ENCODE assay signal across 23 mouse cellular contexts in the genomic region with DNA sequence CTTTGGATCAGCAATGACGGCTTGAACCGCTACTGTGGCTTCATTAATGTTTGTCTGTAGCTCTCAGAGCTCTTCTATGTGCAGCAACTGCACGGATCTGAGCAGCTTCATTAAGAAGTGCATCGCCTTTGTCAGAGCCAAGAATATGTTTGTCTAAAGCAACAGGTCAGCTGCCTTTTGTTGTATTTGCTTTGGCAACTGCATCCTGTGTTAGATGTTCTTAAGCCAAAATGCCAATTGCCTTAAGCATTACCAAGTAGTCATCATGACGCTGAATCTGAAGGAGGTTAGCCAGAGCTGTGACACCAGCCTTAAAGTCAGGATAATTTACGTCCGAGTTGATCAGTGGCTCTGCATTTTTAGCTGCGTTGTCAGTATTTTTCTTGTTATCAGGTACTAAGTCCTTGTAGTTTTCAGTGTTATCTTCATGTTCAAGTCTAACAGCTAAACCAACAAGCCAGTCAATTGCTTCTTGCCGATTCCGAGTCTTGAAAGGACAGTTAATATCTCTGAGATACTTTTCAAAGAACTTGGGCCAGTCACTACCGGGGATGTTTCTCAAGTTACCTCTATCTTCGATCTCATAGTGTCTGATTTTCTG. TPM values are rescaled to one million over a fixed set of nuclear protein-coding genes. Genes with fewer than 3 reads are reported as not detected.
DNase-seq lines count a peak whose midpoint lies in the region; ATAC-seq and TF ChIP-seq lines count a peak whose summit lies in the region.
"Had no signal": no experiment of that assay in that cellular context is flagged by ENCODE, and none has a peak within 500 bp of the region (broad histone marks: within the 10 kb centered on the region; RNA-seq: fewer than 3 reads in every experiment).

No protein-coding gene starts in this region.

- no peaks in the 10 kb centered on the region for H3K27me3 ChIP-seq in heart, embryonic 10.5 days (ENCODE audit: insufficient read depth, poor library complexity, severe bottlenecking)
- H3K27me3 ChIP-seq in heart, embryonic 11.5 days (ENCODE audit: control insufficient read depth, insufficient read depth, low read length), result no peaks in the 10 kb centered on the region
- H3K27me3 ChIP-seq in liver, postnatal 0 days (ENCODE audit: insufficient read depth, low read length), result no peaks in the 10 kb centered on the region
- no peaks in the 10 kb centered on the region for H3K27me3 ChIP-seq in thymus, adult 2 months (ENCODE audit: control insufficient read depth, insufficient read depth, low read length)
- H3K27me3 ChIP-seq: embryonic facial prominence, embryonic 13.5 days; hindbrain, embryonic 12.5 days; limb, embryonic 12.5 days; midbrain, embryonic 15.5 days; neural tube, embryonic 15.5 days had no signal

- peaks cover 22% of the 10 kb centered on the region for H3K36me3 ChIP-seq in heart, embryonic 10.5 days
- H3K36me3 ChIP-seq in heart, embryonic 11.5 days (ENCODE audit: control insufficient read depth, insufficient read depth, low read length), result peaks cover 3% of the 10 kb centered on the region; the same call in 1 of the 2 replicates
- peaks cover 37% of the 10 kb centered on the region for H3K36me3 ChIP-seq in liver, postnatal 0 days (replicated peaks; ENCODE audit: insufficient read depth, low read length)
- H3K36me3 ChIP-seq in thymus, adult 2 months (ENCODE audit: control insufficient read depth, insufficient read depth, low read length), result peaks cover 16% of the 10 kb centered on the region
- H3K36me3 ChIP-seq: midbrain, embryonic 15.5 days; neural tube, embryonic 15.5 days had no signal

- TF ChIP-seq CTCF in liver, postnatal 0 days (IDR thresholded peaks at IDR 0.05; ENCODE audit: low read depth), result no peak
- no peak for TF ChIP-seq CTCF in thymus, adult 2 months (IDR thresholded peaks at IDR 0.05; ENCODE audit: borderline replicate concordance, control insufficient read depth, extremely low read depth, insufficient read depth, low read length, poor library complexity)

- H3K9ac ChIP-seq in heart, embryonic 11.5 days (ENCODE audit: low read depth, low read length), result no peak overlapping the region
- no peak overlapping the region for H3K9ac ChIP-seq in liver, postnatal 0 days (replicated peaks)
- H3K9ac ChIP-seq: embryonic facial prominence, embryonic 13.5 days; hindbrain, embryonic 12.5 days; limb, embryonic 12.5 days; midbrain, embryonic 15.5 days; neural tube, embryonic 15.5 days had no signal

- peak; percentile 83 for TF ChIP-seq EP300 in liver, postnatal 0 days (IDR thresholded peaks at IDR 0.05; ENCODE audit: low read depth)

- H3K4me1 ChIP-seq in heart, embryonic 10.5 days, result no peaks in the 10 kb centered on the region
- H3K4me1 ChIP-seq in heart, embryonic 11.5 days (ENCODE audit: control insufficient read depth, insufficient read depth, low read length), result no peaks in the 10 kb centered on the region; the same call in 1 of the 2 replicates
- 0 out of 2 replicates have a peak, but pooled peaks cover 2% of the 10 kb centered on the region for H3K4me1 ChIP-seq in liver, postnatal 0 days (ENCODE audit: insufficient read depth)
- H3K4me1 ChIP-seq in thymus, adult 2 months (replicated peaks; ENCODE audit: control insufficient read depth, insufficient read depth, low read length), result peaks cover 6% of the 10 kb centered on the region
- H3K4me1 ChIP-seq: embryonic facial prominence, embryonic 13.5 days; hindbrain, embryonic 12.5 days; limb, embryonic 12.5 days; midbrain, embryonic 15.5 days; neural tube, embryonic 15.5 days had no signal

- WGBS in heart, embryonic 10.5 days, result 69% methylated on average over 12 of the region's 12 CpGs
- WGBS in heart, embryonic 11.5 days (ENCODE audit: insufficient replicate concordance), result 71% methylated on average over 12 of the region's 12 CpGs
- WGBS in liver, postnatal 0 days (ENCODE audit: insufficient replicate concordance), result 51% methylated on average over 12 of the region's 12 CpGs
- WGBS in thymus, adult 2 months, result 92% methylated on average over 12 of the region's 12 CpGs

- no peak overlapping the region for H3K4me3 ChIP-seq in heart, embryonic 10.5 days
- no peak overlapping the region for H3K4me3 ChIP-seq in heart, embryonic 11.5 days (ENCODE audit: low read depth, low read length)
- H3K4me3 ChIP-seq in liver, postnatal 0 days (ENCODE audit: low read depth, low read length), result no peak overlapping the region
- no peak overlapping the region for H3K4me3 ChIP-seq in thymus, adult 2 months (ENCODE audit: control insufficient read depth, insufficient read depth, low read length)
- H3K4me3 ChIP-seq: embryonic facial prominence, embryonic 13.5 days; hindbrain, embryonic 12.5 days; left cerebral cortex, adult 2 months; limb, embryonic 12.5 days; midbrain, embryonic 15.5 days; neural tube, embryonic 15.5 days had no signal

- no peak overlapping the region for H3K4me2 ChIP-seq in heart, embryonic 11.5 days
- H3K4me2 ChIP-seq in liver, postnatal 0 days (ENCODE audit: low read depth, low read length), result 0 out of 2 replicates have a peak overlapping the region, but pooled peaks have one; percentile 10
- H3K4me2 ChIP-seq: embryonic facial prominence, embryonic 13.5 days; hindbrain, embryonic 12.5 days; limb, embryonic 12.5 days; midbrain, embryonic 15.5 days; neural tube, embryonic 15.5 days had no signal

- no peak overlapping the region for H3K27ac ChIP-seq in heart, embryonic 10.5 days
- H3K27ac ChIP-seq in heart, embryonic 11.5 days (ENCODE audit: low read depth, low read length), result no peak overlapping the region
- H3K27ac ChIP-seq in liver, postnatal 0 days (ENCODE audit: low read depth), result no peak overlapping the region
- no peak overlapping the region for H3K27ac ChIP-seq in thymus, adult 2 months (ENCODE audit: control insufficient read depth, insufficient read depth, low read length)
- H3K27ac ChIP-seq: embryonic facial prominence, embryonic 13.5 days; hindbrain, embryonic 12.5 days; left cerebral cortex, adult 2 months; limb, embryonic 12.5 days; midbrain, embryonic 15.5 days; neural tube, embryonic 15.5 days had no signal

- ATAC-seq in heart, embryonic 11.5 days (replicated peaks; ENCODE audit: insufficient number of reproducible peaks, low FRiP score, low TSS enrichment), result no peak
- peak; percentile 16 to 18; a peak in 1 of 4 replicates for ATAC-seq in hematopoietic stem cell, adult 5-6 weeks (replicated peaks in 1 of 2; ENCODE audit: insufficient read depth in 1 of 2, low FRiP score in 2 of 2, low TSS enrichment in 1 of 2, low read depth in 1 of 2, poor library complexity in 2 of 2, severe bottlenecking in 2 of 2)
- ATAC-seq in liver, postnatal 0 days, result peak; percentile 36
- ATAC-seq: forebrain, embryonic 16.5 days; midbrain, embryonic 15.5 days had no signal

- peak; percentile 46 for DNase-seq in heart, embryonic 10.5 days (ENCODE audit: low spot score)
- peak; percentile 35 for DNase-seq in ZHBTc4 (ENCODE audit: low read depth, low spot score)
- no peak for DNase-seq in liver, postnatal 0 days
- no peak for DNase-seq in thymus, postnatal 0 days (ENCODE audit: low spot score)
- DNase-seq in thymus, adult 2 months, result no peak
- DNase-seq in thymus, adult 18-20 months, result no peak
- DNase-seq: adrenal gland, adult 8-10 months; cerebellum, adult 11 months; cerebellum, postnatal 10 days; gastrocnemius, postnatal 36 days; heart, postnatal 10 days; kidney, postnatal 4 days; layer of hippocampus, adult 9-11 months; thymus, postnatal 4 days had no signal

- TF ChIP-seq POLR2A in thymus, adult 2 months (IDR thresholded peaks at IDR 0.05; ENCODE audit: control insufficient read depth, extremely low read depth, insufficient read depth, low read length, poor library complexity), result no peak

- no peaks in the 10 kb centered on the region for H3K9me3 ChIP-seq in heart, embryonic 10.5 days
- no peaks in the 10 kb centered on the region for H3K9me3 ChIP-seq in heart, embryonic 11.5 days (replicated peaks; ENCODE audit: control insufficient read depth, low read length)
- no peaks in the 10 kb centered on the region for H3K9me3 ChIP-seq in liver, postnatal 0 days (ENCODE audit: low read length)
- H3K9me3 ChIP-seq: embryonic facial prominence, embryonic 13.5 days; hindbrain, embryonic 12.5 days; limb, embryonic 12.5 days; midbrain, embryonic 15.5 days; neural tube, embryonic 15.5 days had no signal

RNA-seq across cellular contexts. Expression of a gene that starts 8.6 kb away (rescaled TPM):
- 284 and 384 TPM in 2 replicates for polyA plus RNA-seq in heart, embryonic 10.5 days (2016; fragmentation: Nextera tagmentation; extraction: Ambion mirVana)
- 288 and 289 TPM in 2 replicates for polyA plus RNA-seq in heart, embryonic 11.5 days (2014; fragmentation: Nextera tagmentation; extraction: Ambion mirVana)
- total RNA-seq in hematopoietic stem cell, adult 5-6 weeks (2017), result 367 and 434 TPM in 2 replicates
- polyA plus RNA-seq in liver, postnatal 0 days (2015; fragmentation: Nextera tagmentation; extraction: Ambion mirVana), result 323 and 339 TPM in 2 replicates
- 841 and 1,050 TPM in 2 replicates for polyA plus RNA-seq in thymus, postnatal 0 days (2015; fragmentation: Nextera tagmentation; extraction: Ambion mirVana)
- polyA plus RNA-seq in thymus, adult 2 months (2012; rRNA removed), result 64.0 and 93.8 TPM in 2 replicates

RNA-seq across cellular contexts. Expression of a gene that starts 32.6 kb away (rescaled TPM):
- polyA plus RNA-seq in heart, embryonic 10.5 days (2016; fragmentation: Nextera tagmentation; extraction: Ambion mirVana), result 45.3 and 66.4 TPM in 2 replicates
- polyA plus RNA-seq in heart, embryonic 11.5 days (2014; fragmentation: Nextera tagmentation; extraction: Ambion mirVana), result 48.6 and 50.4 TPM in 2 replicates
- total RNA-seq in hematopoietic stem cell, adult 5-6 weeks (2017), result 40.9 and 55.7 TPM in 2 replicates
- polyA plus RNA-seq in liver, postnatal 0 days (2015; fragmentation: Nextera tagmentation; extraction: Ambion mirVana), result 9.7 and 11.8 TPM in 2 replicates
- polyA plus RNA-seq in thymus, postnatal 0 days (2015; fragmentation: Nextera tagmentation; extraction: Ambion mirVana), result 32.2 and 38.0 TPM in 2 replicates
- 19.4 and 27.6 TPM in 2 replicates for polyA plus RNA-seq in thymus, adult 2 months (2012; rRNA removed)

Comparison
In these comparisons a context has a peak if more than half of its experiments do, and no peak if none do; other contexts are left out.
1. DNase-seq: peak in heart, embryonic 10.5 days (single experiment) and ZHBTc4 (single experiment); none in liver, postnatal 0 days (single experiment), thymus, postnatal 0 days (single experiment), thymus, adult 2 months (single experiment) and thymus, adult 18-20 months (0 of 2).